ENCODE assay signal across 26 mouse cellular contexts in genomic region chr16:28962987-28963386, GRCm38 (mm10). TPM values are rescaled to one million over a fixed set of nuclear protein-coding genes. Genes with fewer than 3 reads are reported as not detected.
"Had no signal": no experiment of that assay in that cellular context is flagged by ENCODE, and none has a peak within 500 bp of the region (broad histone marks: within the 10 kb centered on the region; RNA-seq: fewer than 3 reads in every experiment).

No protein-coding gene starts in this region.

- H3K4me3 ChIP-seq: gastrocnemius, adult 2 months; heart, embryonic 10.5 days; heart, embryonic 12.5 days; hindbrain, embryonic 15.5 days; intestine, embryonic 15.5 days; left cerebral cortex, adult 2 months; limb, embryonic 10.5 days; limb, embryonic 12.5 days; liver, embryonic 13.5 days; liver, embryonic 15.5 days had no signal

- H3K4me1 ChIP-seq: heart, embryonic 10.5 days; heart, embryonic 12.5 days; hindbrain, embryonic 15.5 days; intestine, embryonic 15.5 days; limb, embryonic 10.5 days; limb, embryonic 12.5 days; liver, embryonic 13.5 days; liver, embryonic 15.5 days had no signal

- ATAC-seq: inflammation-experienced regulatory T-cells, adult 6 months; intestine, embryonic 15.5 days; intestine, postnatal 0 days had no signal

- H3K36me3 ChIP-seq: heart, embryonic 10.5 days; heart, embryonic 12.5 days; hindbrain, embryonic 15.5 days; intestine, embryonic 15.5 days; limb, embryonic 10.5 days; limb, embryonic 12.5 days; liver, embryonic 13.5 days; liver, embryonic 15.5 days had no signal

- H3K9me3 ChIP-seq: heart, embryonic 10.5 days; heart, embryonic 12.5 days; hindbrain, embryonic 15.5 days; intestine, embryonic 15.5 days; limb, embryonic 10.5 days; limb, embryonic 12.5 days; liver, embryonic 13.5 days; liver, embryonic 15.5 days had no signal

- H3K27me3 ChIP-seq: heart, embryonic 12.5 days; hindbrain, embryonic 15.5 days; intestine, embryonic 15.5 days; limb, embryonic 12.5 days; liver, embryonic 13.5 days; liver, embryonic 15.5 days had no signal

- DNase-seq: gastrocnemius, adult 2 months; gastrocnemius, postnatal 10 days; gastrocnemius, postnatal 25 days; heart, adult 18-20 months; heart, postnatal 10 days; heart, postnatal 4 days; kidney, adult 18-20 months; kidney, adult 8-10 months; kidney, postnatal 14 days; kidney, postnatal 36 days; layer of hippocampus, adult 9-11 months; liver; liver, embryonic 13.5 days had no signal

- H3K27ac ChIP-seq: gastrocnemius, adult 2 months; heart, embryonic 10.5 days; hindbrain, embryonic 15.5 days; intestine, embryonic 15.5 days; kidney, postnatal 0 days; left cerebral cortex, adult 2 months; limb, embryonic 10.5 days; limb, embryonic 12.5 days; liver, embryonic 13.5 days; liver, embryonic 15.5 days had no signal

- H3K9ac ChIP-seq: heart, embryonic 12.5 days; hindbrain, embryonic 15.5 days; intestine, embryonic 15.5 days; limb, embryonic 12.5 days; liver, embryonic 13.5 days; liver, embryonic 15.5 days had no signal

- H3K4me2 ChIP-seq: heart, embryonic 12.5 days; hindbrain, embryonic 15.5 days; intestine, embryonic 15.5 days; limb, embryonic 12.5 days; liver, embryonic 11.5 days; liver, embryonic 13.5 days; liver, embryonic 15.5 days had no signal

RNA-seq across cellular contexts. Expression of gene Mb21d2, which starts 33.5 kb away (rescaled TPM):
- total RNA-seq: granulocyte monocyte progenitor cell, adult 5-6 weeks had no signal
- polyA plus RNA-seq: inflammation-experienced regulatory T-cells, adult 6 months had no signal
